Mouse (Mus musculus) liver, embryonic 13.5 days (tissue): ENCODE data around the gene Zcchc4. TPM values are rescaled to one million over a fixed set of nuclear protein-coding genes. Genes with fewer than 3 reads are reported as not detected.
A peak's percentile ranks its signal among the peaks of the same experiment; 100 is the strongest.

Experiments
- ATAC-seq: fragments of 200-750 bp; cut with Nextera tagmentation; 2 replicates; pipeline ENCODE4 v1.8.0; 2017; ENCODE audit warnings: low read depth, mild to moderate bottlenecking, moderate number of reproducible peaks, moderate library complexity
- DNase-seq: peaks from one replicate; pipeline ENCODE4 v3.0.0; 2022
- H3K27ac ChIP-seq: fragments of 300-500 bp; sonication (generic); 2 replicates; pipeline ENCODE4 v1.5.1; 2015; ENCODE audit warnings: moderate library complexity, mild to moderate bottlenecking, inconsistent platforms
- H3K27me3 ChIP-seq: fragments of 300-500 bp; sonication (generic); 2 replicates; pipeline ENCODE4 v1.6.1; 2015; ENCODE audit warnings: mild to moderate bottlenecking, inconsistent platforms
- H3K36me3 ChIP-seq: fragments of 300-500 bp; sonication (generic); 2 replicates; pipeline ENCODE4 v1.6.1; 2015; ENCODE audit warnings: mild to moderate bottlenecking, inconsistent platforms
- H3K4me1 ChIP-seq: fragments of 300-500 bp; sonication (generic); replicated peaks from 2 replicates; pipeline ENCODE4 v1.6.1; 2015; ENCODE audit warnings: inconsistent platforms
- H3K4me2 ChIP-seq: fragments of 300-500 bp; sonication (generic); 2 replicates; pipeline ENCODE4 v1.6.1; 2015; ENCODE audit warnings: inconsistent platforms, mild to moderate bottlenecking, moderate library complexity
- H3K4me3 ChIP-seq: fragments of 300-500 bp; sonication (generic); replicated peaks from 2 replicates; pipeline ENCODE4 v1.5.1; 2015; ENCODE audit warnings: mild to moderate bottlenecking, inconsistent platforms
- H3K9ac ChIP-seq: fragments of 300-500 bp; sonication (generic); 2 replicates; pipeline ENCODE4 v1.6.1; 2015; ENCODE audit warnings: mild to moderate bottlenecking, inconsistent platforms
- H3K9me3 ChIP-seq: fragments of 300-500 bp; sonication (generic); replicated peaks from 2 replicates; pipeline ENCODE4 v1.6.1; 2016; ENCODE audit warnings: inconsistent platforms
- WGBS: fragments of 180-500 bp; shearing (Covaris S2); methylation state at CpG from one replicate; pipeline ENCODE4 v1.1.7; 2015; ENCODE audit not compliant: insufficient replicate concordance; 5-methylcytosine and 5-hydroxymethylcytosine counted together
- polyA plus RNA-seq: library from polyadenylated mRNA; unstranded; fragments of >200 nt; fragmentation: Nextera tagmentation; extraction: Ambion mirVana; gene quantifications from 2 replicates; pipeline ENCODE4 v1.2.1, GENCODE M21; 2015

Gene Zcchc4
- polyA plus RNA-seq, 1 experiment from 2014 or later, result 7.8 TPM

DNA sequence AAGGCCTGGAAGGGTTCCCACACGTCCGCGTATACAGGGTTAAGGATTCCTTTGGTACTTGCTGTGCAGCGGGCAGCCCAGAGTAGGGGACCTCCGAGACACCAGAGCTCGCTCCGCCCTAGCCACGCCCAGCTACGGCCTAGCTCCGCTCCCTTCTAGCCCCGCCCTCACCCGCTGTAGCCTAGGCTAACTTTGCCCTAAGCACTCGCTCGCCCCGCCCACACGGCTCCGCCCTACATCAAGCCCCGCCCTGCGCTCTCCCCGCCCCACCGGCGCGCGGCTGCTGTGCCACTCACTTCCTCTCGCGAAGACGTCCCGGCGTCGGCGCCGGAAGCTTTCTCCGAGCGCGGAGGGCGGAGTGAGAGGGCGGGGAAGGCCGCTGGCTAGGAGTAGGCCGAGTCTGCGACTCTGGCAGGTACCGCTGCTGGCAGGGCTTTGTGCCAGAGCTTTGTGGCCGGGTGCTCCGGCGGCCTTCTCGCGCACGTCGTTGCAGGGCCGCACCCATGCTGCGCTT is 58.6 kb downstream of the Zcchc4 start, which contains the start of gene Anapc4:
TSS of gene Anapc4 (plus strand) at position 252 of the 514 bp plus-strand sequence.
- Histone ChIP-seq H3K4me3 (peak within 1 kb of the TSS; percentile 77), H3K9me3 (0 out of 2 replicates have a peak, but pooled peaks cover 2% of the 10 kb centered on the region), H3K4me2 (peak within 1 kb of the TSS; percentile 94), H3K27ac (peak within 1 kb of the TSS; percentile 91), H3K9ac (peak within 1 kb of the TSS; percentile 89), H3K36me3 (peaks cover 17% of the 10 kb centered on the region; the same call in 1 of the 2 replicates), H3K4me1 (peaks cover 30% of the 10 kb centered on the region), H3K27me3 (no peaks in the 10 kb centered on the region)
- ATAC-seq (peak; percentile 98), DNase-seq (peak; percentile 100)
- under 1% methylated on average over 50 of the region's 50 CpGs for WGBS

DNA sequence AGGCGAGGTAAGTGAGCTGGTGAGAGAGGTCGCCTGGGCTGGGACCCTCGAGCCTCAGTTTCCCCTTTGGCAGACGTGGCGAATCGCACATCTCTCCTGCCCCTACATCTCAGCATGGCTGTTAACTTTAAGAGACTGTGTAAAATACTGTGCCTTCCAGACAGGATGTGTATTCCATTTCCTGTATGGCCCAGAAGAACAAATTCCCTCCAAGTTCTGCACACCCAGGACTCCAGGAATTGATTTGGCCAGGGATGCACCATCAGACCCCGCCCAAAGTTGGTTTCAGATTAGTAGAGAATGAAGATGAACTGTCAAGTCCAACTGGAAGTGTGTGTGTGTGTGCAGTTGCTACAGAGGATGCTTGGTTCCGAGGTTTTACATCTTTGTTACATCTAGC is 59.2 kb downstream of the Zcchc4 start:
- 0 out of 2 replicates have a peak, but pooled peaks cover 2% of the 10 kb centered on the region for H3K9me3 ChIP-seq
- H3K9ac ChIP-seq, result peak overlapping the region; percentile 89
- peak overlapping the region; percentile 94 for H3K4me2 ChIP-seq
- H3K4me3 ChIP-seq, result peak overlapping the region; percentile 77
- 9% methylated on average over 8 of the region's 8 CpGs for WGBS
- H3K27me3 ChIP-seq, result no peaks in the 10 kb centered on the region
- peaks cover 30% of the 10 kb centered on the region for H3K4me1 ChIP-seq
- peak overlapping the region; percentile 91 for H3K27ac ChIP-seq
- ATAC-seq (no peak), DNase-seq (no peak)
- peaks cover 23% of the 10 kb centered on the region; the same call in 1 of the 2 replicates for H3K36me3 ChIP-seq

DNA sequence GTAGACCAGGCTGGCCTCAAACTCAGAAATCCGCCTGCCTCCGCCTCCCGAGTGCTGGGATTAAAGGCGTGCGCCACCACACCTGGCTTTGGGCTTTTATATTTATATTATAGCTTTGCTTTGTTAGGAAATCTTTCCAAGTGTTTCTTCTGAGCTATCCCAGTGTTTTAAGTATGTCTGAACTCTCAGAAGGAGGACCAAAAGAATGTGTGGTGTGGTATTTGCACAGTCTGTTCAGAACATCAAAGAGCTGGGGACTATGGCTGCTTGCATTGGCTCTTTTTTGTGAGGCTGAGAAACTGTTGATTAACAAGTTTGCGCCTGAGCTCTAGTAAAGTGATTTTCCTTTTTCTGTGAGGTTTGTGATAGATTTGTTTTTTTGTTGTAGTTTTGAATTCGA is 69.1 kb downstream of the Zcchc4 start:
- Histone ChIP-seq H3K4me2 (no peak overlapping the region), H3K9me3 (no peaks in the 10 kb centered on the region), H3K27me3 (no peaks in the 10 kb centered on the region), H3K4me3 (no peak overlapping the region), H3K4me1 (no peaks in the 10 kb centered on the region), H3K27ac (no peak overlapping the region), H3K36me3 (peaks cover 49% of the 10 kb centered on the region), H3K9ac (no peak overlapping the region)
- no peak for ATAC-seq
- DNase-seq, result no peak
- WGBS, result 83% methylated on average over 7 of the region's 7 CpGs

DNA sequence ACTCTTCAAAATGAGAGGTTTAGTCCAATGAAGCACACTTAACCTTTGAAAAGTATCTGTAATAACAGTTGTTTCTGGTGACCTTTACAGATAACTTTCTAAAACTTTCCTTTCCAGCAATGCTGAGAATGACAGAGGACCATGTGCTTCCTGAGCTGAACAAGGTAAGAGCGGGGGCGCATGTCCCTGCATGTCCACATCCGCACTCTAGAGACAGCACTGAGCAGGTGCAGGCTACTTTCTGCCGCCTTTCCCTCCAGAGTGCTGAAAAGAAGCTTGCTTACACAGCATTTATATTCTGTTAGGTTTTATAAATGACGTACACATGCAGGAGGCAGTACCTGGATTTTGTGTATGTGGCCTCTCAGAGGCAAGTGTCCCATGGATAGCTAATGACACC is 80.5 kb downstream of the Zcchc4 start:
- no peaks in the 10 kb centered on the region for H3K27me3 ChIP-seq
- H3K4me1 ChIP-seq, result no peaks in the 10 kb centered on the region
- H3K27ac ChIP-seq, result no peak overlapping the region
- no peaks in the 10 kb centered on the region for H3K9me3 ChIP-seq
- no peak for ATAC-seq
- no peak overlapping the region for H3K4me2 ChIP-seq
- H3K9ac ChIP-seq, result no peak overlapping the region
- 78% methylated on average over 5 of the region's 5 CpGs for WGBS
- no peak overlapping the region for H3K4me3 ChIP-seq
- peaks cover 56% of the 10 kb centered on the region for H3K36me3 ChIP-seq
- no peak for DNase-seq

DNA sequence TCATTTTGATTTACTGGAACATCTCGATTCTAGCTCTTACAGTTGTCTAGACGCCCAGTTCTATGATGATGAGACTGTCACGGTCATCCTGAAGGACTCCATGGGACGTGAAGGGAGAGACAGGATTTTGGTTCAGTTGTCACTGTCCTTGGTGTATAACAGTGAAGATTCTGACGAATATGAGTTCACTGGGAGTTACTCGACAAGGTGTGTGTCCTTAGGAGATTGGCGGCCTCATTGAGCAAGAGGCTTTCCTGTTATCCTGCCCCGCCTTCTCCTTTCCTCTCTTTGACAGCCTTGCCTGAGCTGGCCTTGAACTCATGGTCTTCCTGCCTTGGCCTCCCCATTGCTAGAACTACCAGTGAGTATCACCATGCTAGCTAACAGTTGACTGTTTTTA is 89.2 kb downstream of the Zcchc4 start:
- DNase-seq (no peak), ATAC-seq (no peak)
- no peak overlapping the region for H3K4me2 ChIP-seq
- H3K9me3 ChIP-seq, result no peaks in the 10 kb centered on the region
- H3K9ac ChIP-seq, result no peak overlapping the region
- H3K36me3 ChIP-seq, result peaks cover 63% of the 10 kb centered on the region
- H3K27me3 ChIP-seq, result no peaks in the 10 kb centered on the region
- no peaks in the 10 kb centered on the region for H3K4me1 ChIP-seq
- 77% methylated on average over 8 of the region's 8 CpGs for WGBS
- H3K4me3 ChIP-seq, result no peak overlapping the region
- no peak overlapping the region for H3K27ac ChIP-seq

DNA sequence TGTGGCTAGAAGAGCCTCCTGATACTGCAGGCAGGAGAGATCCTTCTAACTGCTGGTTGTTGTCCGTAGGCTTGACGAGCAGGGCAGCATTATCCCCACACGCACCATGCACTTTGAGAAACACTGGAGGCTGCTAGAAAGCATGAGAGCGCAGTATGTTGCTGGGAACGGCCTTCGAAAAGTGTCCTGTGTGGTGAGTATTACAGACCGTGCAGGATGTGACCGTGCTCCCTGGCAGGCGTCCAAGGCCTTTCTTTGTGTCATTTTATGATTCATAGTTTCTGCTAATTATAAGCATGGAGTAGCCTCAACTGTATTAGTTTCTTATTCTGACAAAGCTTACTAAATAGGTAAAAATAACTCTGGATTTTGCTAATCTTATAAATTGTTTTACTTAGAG is 90.6 kb downstream of the Zcchc4 start:
- H3K27ac ChIP-seq, result no peak overlapping the region
- peaks cover 51% of the 10 kb centered on the region for H3K36me3 ChIP-seq
- no peaks in the 10 kb centered on the region for H3K4me1 ChIP-seq
- H3K9ac ChIP-seq, result no peak overlapping the region
- 85% methylated on average over 9 of the region's 9 CpGs for WGBS
- H3K9me3 ChIP-seq, result no peaks in the 10 kb centered on the region
- ATAC-seq (no peak), DNase-seq (no peak)
- H3K4me3 ChIP-seq, result no peak overlapping the region
- H3K27me3 ChIP-seq, result no peaks in the 10 kb centered on the region
- H3K4me2 ChIP-seq, result no peak overlapping the region

DNA sequence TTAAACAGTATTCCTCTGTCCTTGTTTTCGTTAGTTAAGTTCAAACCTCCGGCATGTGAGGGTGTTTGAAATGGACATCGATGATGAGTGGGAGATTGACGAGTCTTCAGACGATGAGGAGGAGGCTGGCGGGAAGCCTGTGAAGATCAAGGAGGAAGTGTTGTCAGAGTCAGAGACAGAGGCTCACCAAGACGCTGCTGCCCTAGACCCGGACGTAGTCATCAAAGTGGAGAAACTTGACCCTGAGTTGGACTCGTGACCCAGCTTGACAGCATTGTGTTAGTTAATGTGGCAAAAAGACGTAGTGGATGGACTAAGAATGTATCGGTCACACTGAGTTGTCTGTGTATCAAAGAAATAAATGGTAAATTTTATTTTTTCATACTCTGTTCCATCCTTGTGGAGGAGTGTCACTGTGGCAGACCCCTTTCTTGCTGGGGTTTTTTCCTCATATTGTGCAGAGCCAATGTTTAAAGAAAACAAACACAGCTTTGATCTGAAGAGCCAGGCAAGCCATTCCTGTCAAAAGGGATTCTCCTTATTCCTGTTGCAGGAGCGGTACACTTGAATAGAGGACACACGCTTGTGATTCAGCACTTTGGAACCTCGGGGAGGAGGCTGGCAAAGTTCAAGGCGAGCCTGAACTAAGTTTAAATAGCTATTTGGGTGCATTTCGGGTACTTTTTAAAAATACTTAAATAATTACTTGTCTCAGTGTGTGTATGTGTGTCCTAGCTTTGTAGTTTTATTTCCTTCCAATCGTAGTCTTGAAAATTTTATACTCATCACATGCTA is 91.3 kb downstream of the Zcchc4 start:
- no peak overlapping the region for H3K4me3 ChIP-seq
- no peak for ATAC-seq
- H3K27me3 ChIP-seq, result no peaks in the 10 kb centered on the region
- no peaks in the 10 kb centered on the region for H3K9me3 ChIP-seq
- H3K4me2 ChIP-seq, result no peak overlapping the region
- WGBS, result 78% methylated on average over 18 of the region's 18 CpGs
- no peak for DNase-seq
- H3K36me3 ChIP-seq, result peaks cover 45% of the 10 kb centered on the region
- H3K27ac ChIP-seq, result no peak overlapping the region
- no peak overlapping the region for H3K9ac ChIP-seq
- H3K4me1 ChIP-seq, result no peaks in the 10 kb centered on the region

DNA sequence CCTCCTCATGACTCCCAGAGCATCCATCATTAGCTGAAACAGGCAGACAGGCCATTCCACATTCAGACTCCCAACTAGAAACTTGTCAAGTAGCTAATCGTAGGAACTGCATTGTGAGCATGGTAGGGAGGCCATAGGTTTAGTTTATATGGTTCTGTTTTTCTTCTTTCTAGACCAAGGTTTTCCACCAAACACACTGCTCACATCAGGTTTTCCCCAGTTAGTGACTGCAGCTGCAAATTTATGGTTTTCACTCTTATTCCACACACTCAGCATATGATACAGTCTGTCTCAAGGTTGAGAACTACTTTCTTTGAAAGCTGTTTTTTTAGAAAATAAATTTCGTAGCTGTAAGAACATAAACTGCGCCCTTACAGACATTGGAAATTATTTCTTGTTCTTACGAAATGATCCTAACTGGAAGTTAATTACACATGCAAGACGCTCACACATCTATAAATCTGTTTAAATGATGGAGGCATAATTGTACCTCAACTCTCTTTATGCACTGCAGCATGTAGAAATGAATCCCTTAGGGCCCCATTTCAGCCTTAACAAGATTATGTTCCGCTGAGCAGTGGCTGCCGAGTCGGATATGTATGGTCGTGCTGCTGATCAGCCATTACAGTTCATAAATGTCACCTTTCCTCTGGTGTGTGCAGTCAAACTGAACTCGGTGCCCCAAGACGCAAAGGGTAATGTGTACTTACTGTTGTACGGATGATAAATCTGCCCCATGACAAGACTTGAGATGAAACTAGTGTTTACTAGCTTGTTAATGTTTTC is 93.9 kb downstream of the Zcchc4 start:
- H3K4me1 ChIP-seq, result no peaks in the 10 kb centered on the region
- H3K4me3 ChIP-seq, result no peak overlapping the region
- ATAC-seq (no peak), DNase-seq (no peak)
- H3K27me3 ChIP-seq, result no peaks in the 10 kb centered on the region
- H3K9me3 ChIP-seq, result no peaks in the 10 kb centered on the region
- H3K9ac ChIP-seq, result no peak overlapping the region
- H3K27ac ChIP-seq, result no peak overlapping the region
- H3K36me3 ChIP-seq, result peaks cover 31% of the 10 kb centered on the region
- no peak overlapping the region for H3K4me2 ChIP-seq
- WGBS, result 79% methylated on average over 12 of the region's 12 CpGs

DNA sequence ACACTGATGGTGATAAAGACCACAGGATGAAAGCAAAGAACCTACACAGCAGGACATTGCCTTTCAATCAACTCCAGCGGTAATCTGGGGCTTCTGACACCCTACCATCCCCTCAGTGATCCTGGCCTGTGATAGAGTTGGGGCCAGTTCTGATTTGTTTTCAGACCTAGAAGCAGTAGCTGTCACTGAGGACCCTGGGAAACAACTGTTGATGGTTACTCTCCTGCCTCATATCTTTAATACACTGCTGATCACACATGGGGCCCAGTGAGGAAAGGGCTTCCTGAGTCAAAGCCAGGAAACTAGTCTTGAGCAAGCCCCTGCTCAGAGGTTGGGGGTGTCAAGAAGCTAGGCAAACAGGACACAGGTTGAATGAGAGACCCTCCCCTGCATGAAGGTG is 96.3 kb downstream of the Zcchc4 start:
- Histone ChIP-seq H3K4me3 (no peak overlapping the region), H3K27ac (no peak overlapping the region), H3K4me2 (no peak overlapping the region), H3K4me1 (no peaks in the 10 kb centered on the region), H3K9me3 (no peaks in the 10 kb centered on the region), H3K27me3 (no peaks in the 10 kb centered on the region), H3K36me3 (peaks cover 15% of the 10 kb centered on the region), H3K9ac (no peak overlapping the region)
- DNase-seq (no peak), ATAC-seq (no peak)
- 13% methylated on average over 1 of the region's 1 CpGs for WGBS

DNA sequence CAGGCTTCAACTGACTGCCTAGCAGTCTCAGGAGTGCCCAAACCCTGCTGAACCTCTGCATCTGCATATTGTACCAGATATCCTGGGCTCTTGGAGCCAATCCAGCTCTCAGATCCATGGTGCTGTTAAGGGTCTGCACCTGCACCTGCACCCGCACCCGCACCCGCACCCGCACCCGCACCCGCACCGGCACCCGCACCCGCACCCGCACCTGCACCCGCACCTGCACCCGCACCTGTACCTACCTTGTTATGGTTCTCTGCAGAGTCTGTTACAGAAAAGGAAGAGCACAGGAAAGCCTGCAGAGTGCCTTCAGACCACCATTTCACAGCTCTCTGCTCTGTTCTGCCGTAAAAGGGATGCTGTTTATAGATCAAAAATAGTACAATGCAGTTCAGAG is 96.8 kb downstream of the Zcchc4 start:
- no peak overlapping the region for H3K4me2 ChIP-seq
- no peak overlapping the region for H3K27ac ChIP-seq
- no peak overlapping the region for H3K4me3 ChIP-seq
- no peaks in the 10 kb centered on the region for H3K27me3 ChIP-seq
- WGBS, result 81% methylated on average over 13 of the region's 13 CpGs
- H3K36me3 ChIP-seq, result peaks cover 11% of the 10 kb centered on the region
- DNase-seq (no peak), ATAC-seq (no peak)
- no peak overlapping the region for H3K9ac ChIP-seq
- no peaks in the 10 kb centered on the region for H3K9me3 ChIP-seq
- no peaks in the 10 kb centered on the region for H3K4me1 ChIP-seq
